Mouse (Mus musculus): ENCODE data around the gene Hemgn. TPM values are rescaled to one million over a fixed set of nuclear protein-coding genes. Genes with fewer than 3 reads are reported as not detected.

Gene Hemgn
- polyA plus RNA-seq, 1 experiment from 2014 or later, result 3.1 TPM

Other genes starting within 250 kb of the Hemgn start
- 13.8 and 15.6 TPM in 2 replicates for gene Xpa, start 217.2 kb downstream of the Hemgn start, polyA plus RNA-seq (2015; fragmentation: Nextera tagmentation; extraction: Ambion mirVana)
- gene Foxe1, start 69.9 kb downstream of the Hemgn start, polyA plus RNA-seq (2015; fragmentation: Nextera tagmentation; extraction: Ambion mirVana), result not detected in 2 replicates
- 7.1 and 9.4 TPM in 2 replicates for gene Trmo, start 24.1 kb downstream of the Hemgn start, polyA plus RNA-seq (2015; fragmentation: Nextera tagmentation; extraction: Ambion mirVana)
- 179 and 191 TPM in 2 replicates for gene Anp32b, start 37.4 kb upstream of the Hemgn start, polyA plus RNA-seq (2015; fragmentation: Nextera tagmentation; extraction: Ambion mirVana)
- 63.1 and 65.4 TPM in 2 replicates for gene Nans, start 75.7 kb upstream of the Hemgn start, polyA plus RNA-seq (2015; fragmentation: Nextera tagmentation; extraction: Ambion mirVana)
- 0.85 and 1.7 TPM in 2 replicates for gene Trim14, start 122.6 kb upstream of the Hemgn start, polyA plus RNA-seq (2015; fragmentation: Nextera tagmentation; extraction: Ambion mirVana)
- gene Coro2a, start 188.7 kb upstream of the Hemgn start, polyA plus RNA-seq (2015; fragmentation: Nextera tagmentation; extraction: Ambion mirVana), result 0.55 and 0.76 TPM in 2 replicates
- gene Tbc1d2, start 236.7 kb upstream of the Hemgn start, polyA plus RNA-seq (2015; fragmentation: Nextera tagmentation; extraction: Ambion mirVana), result 0.55 and 0.63 TPM in 2 replicates

All from heart, embryonic 13.5 days (tissue).